Mouse (Mus musculus) bone marrow macrophage, adult 2 months (primary cell): Measurements from ENCODE around the gene Ppif.

ENCODE experiments used
- CTCF ChIP-seq: IDR thresholded peaks from 2 replicates; pipeline ENCODE4 v1.5.1; 2012; ENCODE audit warnings: low read depth, mild to moderate bottlenecking, low read length, moderate library complexity
- POLR2A ChIP-seq: IDR thresholded peaks from 2 replicates; pipeline ENCODE4 v1.6.1; 2012; ENCODE audit warnings: mild to moderate bottlenecking, low read depth, low read length, borderline replicate concordance

DNA sequence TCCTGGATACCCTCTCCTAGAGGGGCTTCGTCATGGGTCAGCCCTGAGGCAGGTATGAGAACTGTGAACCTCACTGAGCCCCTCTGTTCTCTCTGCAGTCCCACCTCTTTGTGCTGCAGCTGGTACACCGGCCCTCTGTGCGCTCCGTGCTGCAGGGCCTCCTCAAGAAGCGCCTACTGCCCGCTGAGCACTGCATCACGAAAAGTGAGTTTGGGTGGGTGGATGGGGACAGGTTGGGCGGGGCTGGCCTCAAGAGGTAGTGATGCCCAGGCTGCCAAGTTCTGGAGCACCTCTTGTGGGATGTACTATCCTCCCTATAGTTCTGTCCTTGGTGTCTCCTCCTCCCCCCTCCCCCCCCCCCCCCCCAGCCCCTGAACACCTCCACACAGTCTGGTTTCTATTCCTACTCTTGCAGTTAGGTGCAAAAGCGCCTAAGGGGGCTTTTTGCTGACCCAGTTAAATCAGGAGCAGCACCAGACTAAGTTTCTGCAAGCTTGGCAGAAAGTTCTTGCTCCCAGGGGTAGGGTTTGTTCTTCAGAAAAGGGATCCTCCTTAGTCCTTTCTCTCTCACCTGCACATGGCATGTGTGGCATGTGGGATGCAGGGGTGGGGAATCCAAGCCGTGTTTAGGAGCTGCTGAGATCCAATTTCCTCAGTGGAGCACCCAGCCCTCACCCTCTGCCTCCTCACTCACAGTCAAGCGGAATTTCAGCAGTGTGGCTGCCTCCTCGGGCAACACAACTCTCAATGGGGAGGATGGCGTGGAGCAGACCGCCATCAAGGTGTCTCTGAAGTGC is 39.4 kb upstream of the Ppif start:
- TF ChIP-seq POLR2A (no peak), CTCF (no peak)
